In genomic region chr3:101571515-101572130, GRCm38 (mm10) we compare ENCODE assay signal across 10 mouse cellular contexts. TPM values are rescaled to one million over a fixed set of nuclear protein-coding genes. Genes with fewer than 3 reads are reported as not detected.
A peak's percentile ranks its signal among the peaks of the same experiment; 100 is the strongest.
DNase-seq lines count a peak whose midpoint lies in the region; ATAC-seq and TF ChIP-seq lines count a peak whose summit lies in the region.
"Had no signal": no experiment of that assay in that cellular context is flagged by ENCODE, and none has a peak within 500 bp of the region (broad histone marks: within the 10 kb centered on the region; RNA-seq: fewer than 3 reads in every experiment).

No protein-coding gene starts in this region.

- no peak for TF ChIP-seq CTCF in forebrain, postnatal 0 days (IDR thresholded peaks at IDR 0.05; ENCODE audit: low read depth)

- no peak overlapping the region for H3K9ac ChIP-seq in heart, embryonic 12.5 days
- no peak overlapping the region for H3K9ac ChIP-seq in forebrain, postnatal 0 days
- no peak overlapping the region for H3K9ac ChIP-seq in midbrain, embryonic 12.5 days (replicated peaks)
- H3K9ac ChIP-seq: liver, embryonic 15.5 days had no signal

- WGBS in heart, embryonic 12.5 days: 68% methylated on average over 8 of the region's 8 CpGs
- 13% methylated on average over 8 of the region's 8 CpGs for WGBS in forebrain, postnatal 0 days
- 21% methylated on average over 8 of the region's 8 CpGs for WGBS in midbrain, embryonic 12.5 days

- no peak for ATAC-seq in heart, embryonic 12.5 days (ENCODE audit: insufficient number of reproducible peaks, low FRiP score)
- ATAC-seq in forebrain, postnatal 0 days: peak; percentile 85
- peak; percentile 75 for ATAC-seq in midbrain, embryonic 12.5 days (ENCODE audit: low FRiP score, low read depth)

- H3K4me3 ChIP-seq in heart, embryonic 12.5 days: no peak overlapping the region
- no peak overlapping the region for H3K4me3 ChIP-seq in forebrain, postnatal 0 days (ENCODE audit: low read depth, low read length)
- H3K4me3 ChIP-seq in midbrain, embryonic 12.5 days: no peak overlapping the region
- H3K4me3 ChIP-seq: liver, embryonic 15.5 days had no signal

- peaks cover 32% of the 10 kb centered on the region for H3K4me1 ChIP-seq in heart, embryonic 12.5 days (replicated peaks)
- H3K4me1 ChIP-seq in forebrain, postnatal 0 days (ENCODE audit: insufficient read depth): peaks cover 4% of the 10 kb centered on the region; the same call in 1 of the 2 replicates
- peaks cover 18% of the 10 kb centered on the region for H3K4me1 ChIP-seq in midbrain, embryonic 12.5 days

- no peaks in the 10 kb centered on the region for H3K9me3 ChIP-seq in heart, embryonic 12.5 days (replicated peaks)
- H3K9me3 ChIP-seq in forebrain, postnatal 0 days (ENCODE audit: low read length): no peaks in the 10 kb centered on the region
- H3K9me3 ChIP-seq in midbrain, embryonic 12.5 days: peaks cover 6% of the 10 kb centered on the region; the same call in 1 of the 2 replicates
- H3K9me3 ChIP-seq: liver, embryonic 15.5 days had no signal

- peaks cover 27% of the 10 kb centered on the region for H3K36me3 ChIP-seq in heart, embryonic 12.5 days
- peaks cover 21% of the 10 kb centered on the region for H3K36me3 ChIP-seq in forebrain, postnatal 0 days (ENCODE audit: insufficient read depth)
- peaks cover 19% of the 10 kb centered on the region for H3K36me3 ChIP-seq in midbrain, embryonic 12.5 days

- H3K27ac ChIP-seq in heart, embryonic 12.5 days (ENCODE audit: poor library complexity, severe bottlenecking): peak overlapping the region; percentile 42; the same call in 1 of the 2 replicates
- H3K27ac ChIP-seq in forebrain, postnatal 0 days (ENCODE audit: low read depth, low read length): peak overlapping the region; percentile 59; the same call in 1 of the 2 replicates
- peak overlapping the region; percentile 60 for H3K27ac ChIP-seq in midbrain, embryonic 12.5 days (replicated peaks)
- H3K27ac ChIP-seq: liver, embryonic 15.5 days had no signal

- DNase-seq in heart, postnatal 4 days: no peak
- peak; percentile 70 for DNase-seq in NIH3T3 (ENCODE audit: low read depth)
- peak; percentile 44 for DNase-seq in forebrain, postnatal 0 days
- DNase-seq in adipocyte (ENCODE audit: low spot score): no peak
- DNase-seq in frontal cortex, postnatal 14 days (ENCODE audit: low spot score in 2 of 2): no peak
- DNase-seq in lung, postnatal 4 days: no peak
- DNase-seq: cerebellum, adult 11-12 months had no signal

- H3K27me3 ChIP-seq in heart, embryonic 12.5 days (replicated peaks): no peaks in the 10 kb centered on the region
- no peaks in the 10 kb centered on the region for H3K27me3 ChIP-seq in forebrain, postnatal 0 days (ENCODE audit: insufficient read depth, low read length)
- peaks cover 23% of the 10 kb centered on the region for H3K27me3 ChIP-seq in midbrain, embryonic 12.5 days
- H3K27me3 ChIP-seq: liver, embryonic 15.5 days had no signal

- H3K4me2 ChIP-seq in heart, embryonic 12.5 days: no peak overlapping the region
- no peak overlapping the region for H3K4me2 ChIP-seq in forebrain, postnatal 0 days (ENCODE audit: low read depth)
- 0 out of 2 replicates have a peak overlapping the region, but pooled peaks have one; percentile 5 for H3K4me2 ChIP-seq in midbrain, embryonic 12.5 days (replicated peaks)
- H3K4me2 ChIP-seq: liver, embryonic 15.5 days had no signal

RNA-seq across cellular contexts. Expression of gene Atp1a1, which starts 32.9 kb away (rescaled TPM):
- polyA plus RNA-seq in heart, embryonic 12.5 days (2016; fragmentation: Nextera tagmentation; extraction: Ambion mirVana): 277 and 294 TPM in 2 replicates
- 1,000 to 10,000 TPM; 1,042 to 1,100 TPM for total RNA-seq in heart, postnatal 4 days (2021)
- total RNA-seq in forebrain, postnatal 0 days (2014; rRNA removed): 160 and 199 TPM in 2 replicates
- polyA plus RNA-seq in forebrain, postnatal 0 days (2015; fragmentation: Nextera tagmentation; extraction: Ambion mirVana): 50.2 and 53.7 TPM in 2 replicates
- 46.3 and 50.9 TPM in 2 replicates for polyA plus RNA-seq in midbrain, embryonic 12.5 days (2016; fragmentation: Nextera tagmentation; extraction: Ambion mirVana)

Comparison
In these comparisons a context has a peak if more than half of its experiments do, and no peak if none do; other contexts are left out.
1. DNase-seq: peak in NIH3T3 (single experiment) and forebrain, postnatal 0 days (single experiment); none in heart, postnatal 4 days (single experiment), adipocyte (single experiment), frontal cortex, postnatal 14 days (0 of 2) and lung, postnatal 4 days (0 of 2).
2. Peak in every context shown above with its lines, with median percentiles within 50 percentile points of each other: H3K27ac ChIP-seq.